Mouse (Mus musculus) liver, postnatal 0 days (tissue): ENCODE data around the gene Tiam1. TPM values are rescaled to one million over a fixed set of nuclear protein-coding genes. Genes with fewer than 3 reads are reported as not detected.

Experiments used
- ATAC-seq: fragments of 200-750 bp; cut with Nextera tagmentation; 2 replicates; pipeline ENCODE4 v1.8.0; 2017; ENCODE audit warnings: mild to moderate bottlenecking, moderate library complexity
- DNase-seq: peaks from one replicate; pipeline ENCODE4 v3.0.0-alpha.2; 2016
- H3K27ac ChIP-seq: fragments of 300-500 bp; sonication (generic); 2 replicates; pipeline ENCODE4 v1.5.1; 2014; ENCODE audit warnings: antibody characterized with exemption, moderate library complexity, mild to moderate bottlenecking, low read depth
- H3K27me3 ChIP-seq: fragments of 300-500 bp; sonication (generic); 2 replicates; pipeline ENCODE4 v1.6.1; 2014; ENCODE audit warnings: low read length, control low read depth, mixed read lengths; ENCODE audit not compliant: insufficient read depth
- H3K36me3 ChIP-seq: fragments of 300-500 bp; sonication (generic); replicated peaks from 2 replicates; pipeline ENCODE4 v1.6.1; 2014; ENCODE audit warnings: mild to moderate bottlenecking, control low read depth, low read length, moderate library complexity, mixed read lengths; ENCODE audit not compliant: insufficient read depth
- H3K4me1 ChIP-seq: fragments of 300-500 bp; sonication (generic); 2 replicates; pipeline ENCODE4 v1.6.1; 2014; ENCODE audit warnings: antibody characterized with exemption, mild to moderate bottlenecking, control low read depth; ENCODE audit not compliant: insufficient read depth
- H3K4me2 ChIP-seq: fragments of 300-500 bp; sonication (generic); 2 replicates; pipeline ENCODE4 v1.6.1; 2014; ENCODE audit warnings: low read depth, mild to moderate bottlenecking, low read length, moderate library complexity, mixed read lengths
- H3K4me3 ChIP-seq: fragments of 300-500 bp; sonication (generic); 2 replicates; pipeline ENCODE4 v1.5.1; 2014; ENCODE audit warnings: low read depth, low read length
- H3K9ac ChIP-seq: fragments of 300-500 bp; sonication (generic); replicated peaks from 2 replicates; pipeline ENCODE4 v1.6.1; 2014; ENCODE audit warnings: mild to moderate bottlenecking, moderate library complexity
- H3K9me3 ChIP-seq: fragments of 300-500 bp; sonication (generic); 2 replicates; pipeline ENCODE4 v1.6.1; 2016; ENCODE audit warnings: mild to moderate bottlenecking, control low read depth, low read length, mixed read lengths
- CTCF ChIP-seq: sonication (generic); IDR thresholded peaks from 2 replicates; pipeline ENCODE4 v1.5.1; 2016; ENCODE audit warnings: antibody characterized with exemption, low read depth
- EP300 ChIP-seq: IDR thresholded peaks from 2 replicates; pipeline ENCODE4 v1.6.1; 2016; ENCODE audit warnings: antibody characterized with exemption, low read depth, mild to moderate bottlenecking
- WGBS: fragments of 180-500 bp; shearing (Covaris S2); extraction: QIAGEN DNeasy Blood & Tissue Kit; methylation state at CpG from one replicate; pipeline ENCODE4 v1.1.7; 2014; ENCODE audit not compliant: insufficient replicate concordance; 5-methylcytosine and 5-hydroxymethylcytosine counted together
- polyA plus RNA-seq: library from polyadenylated mRNA; unstranded; fragments of >200 nt; fragmentation: Nextera tagmentation; extraction: Ambion mirVana; gene quantifications from 2 replicates; pipeline ENCODE4 v1.2.1, GENCODE M21; 2015

The Tiam1 gene
- polyA plus RNA-seq, 1 experiment from 2014 or later, result 3.2 TPM

DNA sequence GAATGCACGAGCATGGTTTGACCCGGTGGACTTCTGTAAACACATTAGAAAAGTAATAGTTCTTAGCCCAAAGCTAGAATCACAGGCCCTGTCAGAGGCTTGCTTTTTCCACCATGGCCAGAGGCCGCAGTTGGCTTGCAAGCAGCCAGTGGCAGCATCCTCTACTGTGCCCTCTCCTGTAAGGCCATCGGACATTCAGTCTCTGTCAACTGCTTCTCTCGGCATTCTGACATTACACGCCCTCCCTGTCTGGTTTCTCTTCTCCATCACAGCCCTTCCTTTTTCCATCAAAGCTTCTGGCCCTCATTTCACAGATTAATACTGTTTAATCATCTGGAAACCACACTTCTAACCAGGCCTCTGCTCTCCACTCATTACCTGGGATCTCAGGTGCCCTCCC lies 193.3 kb downstream of the Tiam1 start:
- no peaks in the 10 kb centered on the region for H3K36me3 ChIP-seq
- TF ChIP-seq EP300 (no peak), CTCF (no peak)

GRCm38 (mm10) chr16:89948040-89948439 lies 195.5 kb downstream of the Tiam1 start:
- no peak overlapping the region for H3K4me2 ChIP-seq
- no peaks in the 10 kb centered on the region; the same call in 1 of the 2 replicates for H3K4me1 ChIP-seq
- no peaks in the 10 kb centered on the region for H3K27me3 ChIP-seq
- no peak overlapping the region for H3K27ac ChIP-seq
- no peak overlapping the region for H3K4me3 ChIP-seq
- no peaks in the 10 kb centered on the region for H3K9me3 ChIP-seq
- no peak overlapping the region for H3K9ac ChIP-seq
- DNase-seq (no peak), ATAC-seq (no peak)
- no peaks in the 10 kb centered on the region for H3K36me3 ChIP-seq
- TF ChIP-seq EP300, result no peak
- TF ChIP-seq CTCF, result no peak
- WGBS, result 94% methylated on average over 1 of the region's 1 CpGs

More for the DNA sequence above, 193.3 kb downstream of the Tiam1 start:
- Histone ChIP-seq H3K27me3 (no peaks in the 10 kb centered on the region), H3K4me3 (no peak overlapping the region), H3K9ac (no peak overlapping the region), H3K27ac (no peak overlapping the region), H3K4me1 (no peaks in the 10 kb centered on the region; the same call in 1 of the 2 replicates), H3K4me2 (no peak overlapping the region), H3K9me3 (no peaks in the 10 kb centered on the region)
- DNase-seq (no peak), ATAC-seq (no peak)
- 80% methylated on average over 6 of the region's 6 CpGs for WGBS

DNA sequence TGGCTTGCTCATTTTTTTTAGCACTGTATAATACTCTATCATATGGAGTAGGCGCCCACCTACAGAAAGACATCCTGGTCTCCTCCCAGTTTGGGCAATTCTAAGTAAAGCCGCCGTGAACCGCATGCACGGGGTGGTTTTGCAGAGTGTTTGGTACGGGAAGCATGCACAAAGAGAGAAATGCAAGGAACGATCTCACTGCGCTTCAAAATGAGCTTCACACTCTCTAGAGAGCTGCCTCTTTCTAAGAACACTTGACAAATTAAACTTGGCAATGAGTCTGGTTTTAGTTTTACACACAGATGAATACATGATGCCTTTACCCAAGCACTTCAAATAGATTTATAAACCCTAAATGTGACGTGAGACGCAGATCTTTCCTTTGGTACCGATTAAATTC lies 196.8 kb downstream of the Tiam1 start:
- no peak overlapping the region for H3K4me2 ChIP-seq
- ATAC-seq (no peak), DNase-seq (no peak)
- no peaks in the 10 kb centered on the region for H3K36me3 ChIP-seq
- no peaks in the 10 kb centered on the region for H3K27me3 ChIP-seq
- no peaks in the 10 kb centered on the region for H3K9me3 ChIP-seq
- H3K27ac ChIP-seq, result no peak overlapping the region
- no peaks in the 10 kb centered on the region; the same call in 1 of the 2 replicates for H3K4me1 ChIP-seq
- WGBS, result 86% methylated on average over 11 of the region's 11 CpGs
- no peak overlapping the region for H3K4me3 ChIP-seq
- no peak overlapping the region for H3K9ac ChIP-seq
- TF ChIP-seq EP300 (no peak), CTCF (no peak)

DNA sequence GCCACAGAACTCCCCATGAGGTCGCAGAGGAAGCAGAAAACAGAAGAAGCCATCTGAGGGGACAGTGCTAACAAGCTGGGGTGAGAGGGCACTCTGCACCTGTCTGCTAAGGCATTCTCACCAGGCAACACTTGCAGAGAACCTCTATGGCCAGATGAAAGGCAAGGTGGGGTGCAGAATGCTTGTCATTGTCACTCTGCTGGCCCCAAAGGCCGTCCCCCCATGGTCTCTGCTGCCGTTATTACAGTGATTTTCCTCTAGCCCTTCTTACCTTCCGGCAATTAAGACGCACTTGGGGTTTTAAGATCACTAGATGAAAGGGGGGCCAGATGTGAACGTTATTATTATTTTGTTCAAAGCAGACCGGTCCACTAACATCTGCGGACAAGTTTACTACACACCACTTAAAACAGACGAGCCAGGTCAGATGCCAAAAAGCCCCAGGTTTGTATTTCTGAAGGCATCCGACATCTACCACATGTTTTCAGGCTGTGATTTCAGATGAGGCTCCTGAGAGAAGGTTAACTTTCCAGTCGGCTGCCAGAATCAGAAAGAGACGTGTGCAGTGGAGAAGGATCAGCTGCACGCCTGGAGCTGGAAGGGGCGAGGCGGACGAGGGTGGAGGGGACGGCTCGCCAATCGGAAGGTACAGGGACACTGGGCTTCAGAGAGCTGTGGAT lies 198.8 kb downstream of the Tiam1 start:
- no peak for DNase-seq
- no peaks in the 10 kb centered on the region for H3K36me3 ChIP-seq
- H3K27me3 ChIP-seq, result no peaks in the 10 kb centered on the region
- 77% methylated on average over 19 of the region's 19 CpGs for WGBS
- no peak overlapping the region for H3K9ac ChIP-seq
- H3K9me3 ChIP-seq, result peaks cover 8% of the 10 kb centered on the region
- H3K4me1 ChIP-seq, result no peaks in the 10 kb centered on the region
- H3K4me2 ChIP-seq, result no peak overlapping the region
- ATAC-seq, result no peak
- no peak overlapping the region for H3K4me3 ChIP-seq
- TF ChIP-seq EP300 (no peak), CTCF (no peak)
- H3K27ac ChIP-seq, result no peak overlapping the region

- H3K9me3 ChIP-seq, result peaks cover 8% of the 10 kb centered on the region
- no peak for ATAC-seq
- H3K4me2 ChIP-seq, result no peak overlapping the region
- no peak overlapping the region for H3K27ac ChIP-seq
- H3K27me3 ChIP-seq, result no peaks in the 10 kb centered on the region
- WGBS, result 60% methylated on average over 6 of the region's 6 CpGs
- H3K36me3 ChIP-seq, result no peaks in the 10 kb centered on the region
- H3K9ac ChIP-seq, result no peak overlapping the region
- no peak for DNase-seq
- no peak for TF ChIP-seq EP300
- no peak for TF ChIP-seq CTCF
- no peak overlapping the region for H3K4me3 ChIP-seq
- no peaks in the 10 kb centered on the region for H3K4me1 ChIP-seq
Measured at GRCm38 (mm10) chr16:89944050-89944449, 199.5 kb downstream of the Tiam1 start.

- no peaks in the 10 kb centered on the region for H3K27me3 ChIP-seq
- H3K4me1 ChIP-seq, result no peaks in the 10 kb centered on the region
- no peaks in the 10 kb centered on the region for H3K36me3 ChIP-seq
- peaks cover 8% of the 10 kb centered on the region for H3K9me3 ChIP-seq
- no peak overlapping the region for H3K27ac ChIP-seq
- no peak overlapping the region for H3K9ac ChIP-seq
- no peak overlapping the region for H3K4me3 ChIP-seq
- no peak for ATAC-seq
- TF ChIP-seq CTCF, result peak; percentile 37
- TF ChIP-seq EP300, result no peak
- DNase-seq, result no peak
- 65% methylated on average over 19 of the region's 19 CpGs for WGBS
- H3K4me2 ChIP-seq, result no peak overlapping the region
Measured at GRCm38 (mm10) chr16:89943267-89943971, 200.2 kb downstream of the Tiam1 start.
